Mouse (Mus musculus) cerebellum, adult 2 months (tissue): Measurements from ENCODE around the gene Sumo2.

Experiments used
- CTCF ChIP-seq: fragments of 200-500 bp; IDR thresholded peaks from 2 replicates; pipeline ENCODE4 v1.5.1; 2011; ENCODE audit warnings: low read depth, mild to moderate bottlenecking, control low read depth, low read length, moderate library complexity, borderline replicate concordance; ENCODE audit not compliant: insufficient read depth
- POLR2A ChIP-seq: fragments of 200-500 bp; IDR thresholded peaks from 2 replicates; pipeline ENCODE4 v1.6.1; 2011; ENCODE audit warnings: low read length, control low read depth, borderline replicate concordance; ENCODE audit not compliant: insufficient read depth

DNA sequence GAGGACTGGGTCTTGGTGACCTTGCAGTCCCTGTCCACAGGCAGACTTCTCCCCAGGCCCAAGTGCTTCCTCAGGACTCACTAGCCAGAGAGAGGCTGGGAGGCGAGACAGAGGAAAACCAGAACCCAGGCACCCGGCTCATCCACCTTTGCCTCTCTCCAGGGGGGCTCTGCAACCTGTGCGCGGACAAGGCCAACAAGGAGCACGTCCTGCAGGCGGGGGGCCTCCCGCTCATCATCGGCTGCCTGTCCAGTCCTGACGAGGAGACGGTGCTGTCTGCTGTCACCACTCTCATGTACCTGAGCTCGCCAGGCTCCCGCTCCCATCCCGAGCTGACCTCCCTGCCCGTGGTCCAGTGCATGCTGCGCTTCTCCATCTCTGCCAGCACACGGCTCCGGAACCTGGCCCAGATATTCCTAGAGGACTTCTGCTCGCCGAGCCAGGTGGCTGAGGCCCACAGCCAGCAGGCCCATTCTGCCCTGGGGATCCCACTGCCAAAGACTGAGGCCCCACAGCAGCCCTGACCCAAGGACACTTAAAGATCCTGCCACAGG, 47.4 kb downstream of the Sumo2 start:
- no peak for TF ChIP-seq POLR2A
- TF ChIP-seq CTCF, result no peak
